Comparison of ENCODE assay signal across 8 mouse cellular contexts in genomic region chr4:136133801-136134200, GRCm38 (mm10). TPM values are rescaled to one million over a fixed set of nuclear protein-coding genes. Genes with fewer than 3 reads are reported as not detected.
DNase-seq lines count a peak whose midpoint lies in the region; ATAC-seq and TF ChIP-seq lines count a peak whose summit lies in the region.

No protein-coding gene starts in this region.

- no peaks in the 10 kb centered on the region for H3K36me3 ChIP-seq in heart, embryonic 16.5 days (ENCODE audit: control insufficient read depth, insufficient read depth)
- no peaks in the 10 kb centered on the region for H3K36me3 ChIP-seq in embryonic facial prominence, embryonic 12.5 days
- no peaks in the 10 kb centered on the region for H3K36me3 ChIP-seq in hindbrain, embryonic 14.5 days (replicated peaks; ENCODE audit: control insufficient read depth, insufficient read depth)
- H3K36me3 ChIP-seq in midbrain, embryonic 16.5 days (ENCODE audit: control insufficient read depth, insufficient read depth, low read length) = no peaks in the 10 kb centered on the region
- no peaks in the 10 kb centered on the region for H3K36me3 ChIP-seq in thymus, adult 2 months (ENCODE audit: control insufficient read depth, insufficient read depth, low read length)

- no peak for TF ChIP-seq POLR2A in thymus, adult 2 months (IDR thresholded peaks at IDR 0.05; ENCODE audit: control insufficient read depth, extremely low read depth, insufficient read depth, low read length, poor library complexity)

- H3K4me2 ChIP-seq in heart, embryonic 16.5 days (ENCODE audit: low read depth, low read length) = peak overlapping the region; percentile 83
- H3K4me2 ChIP-seq in embryonic facial prominence, embryonic 12.5 days (replicated peaks) = peak overlapping the region; percentile 66
- peak overlapping the region; percentile 77 for H3K4me2 ChIP-seq in hindbrain, embryonic 14.5 days (replicated peaks)
- no peak overlapping the region for H3K4me2 ChIP-seq in midbrain, embryonic 16.5 days (ENCODE audit: low read length)

- no peak for ATAC-seq in heart, embryonic 16.5 days (replicated peaks; ENCODE audit: extremely low read depth, insufficient read depth, low FRiP score)
- no peak for ATAC-seq in embryonic facial prominence, embryonic 12.5 days (ENCODE audit: insufficient number of reproducible peaks, insufficient read depth, low FRiP score, low TSS enrichment)
- ATAC-seq in hindbrain, embryonic 14.5 days (ENCODE audit: low FRiP score) = no peak
- no peak for ATAC-seq in midbrain, embryonic 16.5 days

- no peaks in the 10 kb centered on the region for H3K27me3 ChIP-seq in heart, embryonic 16.5 days (ENCODE audit: control insufficient read depth, insufficient read depth, low read length)
- no peaks in the 10 kb centered on the region for H3K27me3 ChIP-seq in embryonic facial prominence, embryonic 12.5 days
- H3K27me3 ChIP-seq in hindbrain, embryonic 14.5 days (ENCODE audit: control insufficient read depth, insufficient read depth, low read length) = no peaks in the 10 kb centered on the region
- no peaks in the 10 kb centered on the region for H3K27me3 ChIP-seq in midbrain, embryonic 16.5 days (ENCODE audit: control insufficient read depth, insufficient read depth, low read depth, low read length)
- no peaks in the 10 kb centered on the region; the same call in 1 of the 2 replicates for H3K27me3 ChIP-seq in thymus, adult 2 months (ENCODE audit: control insufficient read depth, insufficient read depth, low read length)

- no peak for DNase-seq in heart, adult 11 months
- DNase-seq in hindbrain, embryonic 14.5 days (ENCODE audit: low spot score) = no peak
- no peak for DNase-seq in frontal cortex, adult 2 months (ENCODE audit: extremely low spot score in 1 of 2, low spot score in 1 of 2)
- DNase-seq in thymus, adult 2 months = no peak
- DNase-seq in spleen, postnatal 10 days (ENCODE audit: low spot score in 2 of 2) = no peak

- peaks cover 25% of the 10 kb centered on the region for H3K4me1 ChIP-seq in heart, embryonic 16.5 days (ENCODE audit: control insufficient read depth, insufficient read depth, low read length)
- H3K4me1 ChIP-seq in embryonic facial prominence, embryonic 12.5 days = peaks cover 39% of the 10 kb centered on the region
- peaks cover 34% of the 10 kb centered on the region for H3K4me1 ChIP-seq in hindbrain, embryonic 14.5 days (replicated peaks; ENCODE audit: control insufficient read depth, insufficient read depth, low read length)
- peaks cover 13% of the 10 kb centered on the region for H3K4me1 ChIP-seq in midbrain, embryonic 16.5 days (ENCODE audit: control insufficient read depth, insufficient read depth, low read length)
- H3K4me1 ChIP-seq in thymus, adult 2 months (replicated peaks; ENCODE audit: control insufficient read depth, insufficient read depth, low read length) = peaks cover 18% of the 10 kb centered on the region

- H3K27ac ChIP-seq in heart, embryonic 16.5 days (ENCODE audit: low read length) = peak overlapping the region; percentile 94
- H3K27ac ChIP-seq in embryonic facial prominence, embryonic 12.5 days = peak overlapping the region; percentile 100
- H3K27ac ChIP-seq in hindbrain, embryonic 14.5 days = peak overlapping the region; percentile 94
- H3K27ac ChIP-seq in midbrain, embryonic 16.5 days (ENCODE audit: low read length) = peak overlapping the region; percentile 80
- H3K27ac ChIP-seq in thymus, adult 2 months (ENCODE audit: control insufficient read depth, insufficient read depth, low read length) = no peak overlapping the region

- H3K9me3 ChIP-seq in heart, embryonic 16.5 days (replicated peaks; ENCODE audit: control insufficient read depth, low read length) = peaks cover 2% of the 10 kb centered on the region; the same call in 1 of the 2 replicates
- H3K9me3 ChIP-seq in embryonic facial prominence, embryonic 12.5 days = no peaks in the 10 kb centered on the region
- H3K9me3 ChIP-seq in hindbrain, embryonic 14.5 days (ENCODE audit: control insufficient read depth, low read length) = no peaks in the 10 kb centered on the region
- H3K9me3 ChIP-seq in midbrain, embryonic 16.5 days (replicated peaks; ENCODE audit: control insufficient read depth, low read length, poor library complexity, severe bottlenecking) = no peaks in the 10 kb centered on the region

- no peak for TF ChIP-seq CTCF in thymus, adult 2 months (IDR thresholded peaks at IDR 0.05; ENCODE audit: borderline replicate concordance, control insufficient read depth, extremely low read depth, insufficient read depth, low read length, poor library complexity)

- H3K9ac ChIP-seq in heart, embryonic 16.5 days (ENCODE audit: low read length) = peak overlapping the region; percentile 78
- peak overlapping the region; percentile 70; the same call in 1 of the 2 replicates for H3K9ac ChIP-seq in embryonic facial prominence, embryonic 12.5 days
- H3K9ac ChIP-seq in hindbrain, embryonic 14.5 days = peak overlapping the region; percentile 68
- 0 out of 2 replicates have a peak overlapping the region, but pooled peaks have one; percentile 26 for H3K9ac ChIP-seq in midbrain, embryonic 16.5 days (ENCODE audit: low read depth, low read length)

- no peak overlapping the region for H3K4me3 ChIP-seq in heart, embryonic 16.5 days (ENCODE audit: low read length)
- H3K4me3 ChIP-seq in embryonic facial prominence, embryonic 12.5 days = no peak overlapping the region
- peak overlapping the region; percentile 35; the same call in 1 of the 2 replicates for H3K4me3 ChIP-seq in hindbrain, embryonic 14.5 days (replicated peaks; ENCODE audit: low read length)
- no peak overlapping the region for H3K4me3 ChIP-seq in midbrain, embryonic 16.5 days (ENCODE audit: low read depth, low read length)
- no peak overlapping the region for H3K4me3 ChIP-seq in thymus, adult 2 months (ENCODE audit: control insufficient read depth, insufficient read depth, low read length)

- WGBS in heart, embryonic 16.5 days = 15% methylated on average over 9 of the region's 9 CpGs
- 23% methylated on average over 9 of the region's 9 CpGs for WGBS in embryonic facial prominence, embryonic 12.5 days
- WGBS in hindbrain, embryonic 14.5 days = 8% methylated on average over 9 of the region's 9 CpGs
- WGBS in midbrain, embryonic 16.5 days = 11% methylated on average over 9 of the region's 9 CpGs
- 47% methylated on average over 9 of the region's 9 CpGs for WGBS in thymus, adult 2 months

RNA-seq across cellular contexts. Expression of gene Id3, which starts 9.5 kb away (rescaled TPM):
- polyA plus RNA-seq in heart, embryonic 16.5 days (2015; fragmentation: Nextera tagmentation; extraction: Ambion mirVana) = 218 and 262 TPM in 2 replicates
- polyA plus RNA-seq in embryonic facial prominence, embryonic 12.5 days (2016; fragmentation: Nextera tagmentation; extraction: Ambion mirVana) = 612 and 623 TPM in 2 replicates
- 194 and 206 TPM in 2 replicates for polyA plus RNA-seq in hindbrain, embryonic 14.5 days (2014; fragmentation: Nextera tagmentation; extraction: Ambion mirVana)
- 110 and 114 TPM in 2 replicates for polyA plus RNA-seq in midbrain, embryonic 16.5 days (2015; fragmentation: Nextera tagmentation; extraction: Ambion mirVana)
- polyA plus RNA-seq in frontal cortex, adult 2 months (2012; rRNA removed) = 90.0 and 90.1 TPM in 2 replicates
- 312 and 357 TPM in 2 replicates for polyA plus RNA-seq in thymus, adult 2 months (2012; rRNA removed)

RNA-seq across cellular contexts. Expression of gene E2f2, which starts 38.4 kb away (rescaled TPM):
- 8.6 and 11.0 TPM in 2 replicates for polyA plus RNA-seq in heart, embryonic 16.5 days (2015; fragmentation: Nextera tagmentation; extraction: Ambion mirVana)
- 8.3 and 8.7 TPM in 2 replicates for polyA plus RNA-seq in embryonic facial prominence, embryonic 12.5 days (2016; fragmentation: Nextera tagmentation; extraction: Ambion mirVana)
- polyA plus RNA-seq in hindbrain, embryonic 14.5 days (2014; fragmentation: Nextera tagmentation; extraction: Ambion mirVana) = 1.2 and 1.3 TPM in 2 replicates
- 1.4 and 1.6 TPM in 2 replicates for polyA plus RNA-seq in midbrain, embryonic 16.5 days (2015; fragmentation: Nextera tagmentation; extraction: Ambion mirVana)
- polyA plus RNA-seq in frontal cortex, adult 2 months (2012; rRNA removed) = 0.25 and 0.34 TPM in 2 replicates
- 164 and 208 TPM in 2 replicates for polyA plus RNA-seq in thymus, adult 2 months (2012; rRNA removed)

Comparison
In these comparisons a context has a peak if more than half of its experiments do, and no peak if none do; other contexts are left out.
1. H3K9ac ChIP-seq: peak in every context shown above with its lines; median percentile 78 in heart, embryonic 16.5 days; 70 in embryonic facial prominence, embryonic 12.5 days; 68 in hindbrain, embryonic 14.5 days; 26 in midbrain, embryonic 16.5 days.
2. RNA of gene E2f2, which starts 38.4 kb away (polyA plus RNA-seq): 164 to 208 TPM in thymus, adult 2 months; 8.6 to 11.0 TPM in heart, embryonic 16.5 days, 8.3 to 8.7 TPM in embryonic facial prominence, embryonic 12.5 days, 1.4 to 1.6 TPM in midbrain, embryonic 16.5 days, 1.2 to 1.3 TPM in hindbrain, embryonic 14.5 days and 0.25 to 0.34 TPM in frontal cortex, adult 2 months; every median in the first group is over 10 times any median in the second.